Mouse (Mus musculus) urinary bladder, adult 18-20 months (tissue): ENCODE data around the gene Gm10762.
"Not testable (repeated sequence)": the region's sequence is repeated elsewhere in the genome, so short reads cannot be mapped to it uniquely, and the experiment has no call there.

Source experiments
- DNase-seq, 2 experiments: peaks; one replicate each; pipeline ENCODE4 v3.0.0; 2022; ENCODE audit warnings: low spot score in 2 of 2, mixed read lengths in 2 of 2

The Gm10762 gene

GRCm38 (mm10) chr2:128967661-128968441 lies at the start of gene Gm10762:
Gene Gm10762 (minus strand): TSS chr2:128967725.
- peak; percentile 72 to 78 for DNase-seq

GRCm38 (mm10) chr2:129008867-129009266 lies 41.3 kb upstream of the Gm10762 start:
- DNase-seq, result not testable (repeated sequence)

GRCm38 (mm10) chr2:129006194-129006749 lies 38.7 kb upstream of the Gm10762 start:
- DNase-seq, result no peak

GRCm38 (mm10) chr2:129004872-129005271 lies 37.3 kb upstream of the Gm10762 start:
- no peak for DNase-seq

GRCm38 (mm10) chr2:128984746-128985145 lies 17.2 kb upstream of the Gm10762 start:
- DNase-seq, result no peak

GRCm38 (mm10) chr2:128975572-128975971 lies 8.0 kb upstream of the Gm10762 start:
- DNase-seq, result no peak

GRCm38 (mm10) chr2:128972301-128972700 lies 4.8 kb upstream of the Gm10762 start:
- no peak for DNase-seq

GRCm38 (mm10) chr2:128968475-128969083 lies 1.1 kb upstream of the Gm10762 start:
- no peak for DNase-seq

GRCm38 (mm10) chr2:128966641-128967580 lies 614 bp downstream of the Gm10762 start, which contains the start of gene Zc3h6:
Gene Zc3h6 (plus strand): TSS chr2:128967402.
- DNase-seq, result peak; percentile 97 to 98

- no peak for DNase-seq
These were observed 1.3 kb downstream of the Gm10762 start for GRCm38 (mm10) chr2:128966236-128966635.

GRCm38 (mm10) chr2:128965505-128966105 lies 1.9 kb downstream of the Gm10762 start:
- DNase-seq, result no peak

GRCm38 (mm10) chr2:128954186-128954585 lies 13.3 kb downstream of the Gm10762 start:
- no peak for DNase-seq

GRCm38 (mm10) chr2:128947962-128948588 lies 19.4 kb downstream of the Gm10762 start:
- DNase-seq, result no peak

- DNase-seq, result peak; percentile 93 to 94
These were observed 23.7 kb downstream of the Gm10762 start, which contains the start of gene Zc3h8 for GRCm38 (mm10) chr2:128943538-128944528. Gene Zc3h8 (minus strand): TSS chr2:128944077.

- DNase-seq, result no peak
These were observed 31.3 kb downstream of the Gm10762 start for GRCm38 (mm10) chr2:128936256-128936655.

- no peak for DNase-seq
These were observed 36.8 kb downstream of the Gm10762 start for GRCm38 (mm10) chr2:128930704-128931103.

GRCm38 (mm10) chr2:128928446-128928845 lies 39.1 kb downstream of the Gm10762 start:
- no peak for DNase-seq

- DNase-seq, result no peak
These were observed 42.7 kb downstream of the Gm10762 start for GRCm38 (mm10) chr2:128924799-128925198.
